Mouse (Mus musculus) forebrain, embryonic 11.5 days (tissue): ENCODE measurements at regions not wholly inside any gene's neighbourhood (a gene's known extent, or its start where the extent isn't known, plus 50 kb on each side); places are given as distances from the start of the nearest gene placed in this dataset.

Experiments used
- ATAC-seq: fragments of 200-750 bp; cut with Nextera tagmentation; replicated peaks from 2 replicates; pipeline ENCODE4 v1.8.0; 2017; ENCODE audit warnings: moderate TSS enrichment; ENCODE audit not compliant: low FRiP score
- DNase-seq: peaks from one replicate; pipeline ENCODE4 v3.0.0-alpha.2; 2017; ENCODE audit warnings: low spot score
- H3K27ac ChIP-seq: fragments of 300-500 bp; sonication (generic); 2 replicates; pipeline ENCODE4 v1.5.1; 2014; ENCODE audit warnings: low read depth, low read length
- H3K27me3 ChIP-seq: fragments of 300-500 bp; sonication (generic); 2 replicates; pipeline ENCODE4 v1.6.1; 2014; ENCODE audit warnings: mild to moderate bottlenecking, low read length, mixed read lengths; ENCODE audit not compliant: control insufficient read depth, insufficient read depth
- H3K36me3 ChIP-seq: fragments of 300-500 bp; sonication (generic); 2 replicates; pipeline ENCODE4 v1.6.1; 2014; ENCODE audit warnings: mild to moderate bottlenecking, low read length, moderate library complexity, mixed read lengths; ENCODE audit not compliant: control insufficient read depth, insufficient read depth
- H3K4me1 ChIP-seq: fragments of 300-500 bp; sonication (generic); replicated peaks from 2 replicates; pipeline ENCODE4 v1.6.1; 2014; ENCODE audit warnings: low read length, mixed read lengths; ENCODE audit not compliant: control insufficient read depth, insufficient read depth
- H3K4me2 ChIP-seq: fragments of 300-500 bp; sonication (generic); 2 replicates; pipeline ENCODE4 v1.6.1; 2014; ENCODE audit warnings: low read depth, mild to moderate bottlenecking, low read length, moderate library complexity, mixed read lengths; ENCODE audit not compliant: severe bottlenecking
- H3K4me3 ChIP-seq: fragments of 300-500 bp; sonication (generic); 2 replicates; pipeline ENCODE4 v1.5.1; 2014; ENCODE audit warnings: low read depth, low read length
- H3K9ac ChIP-seq: fragments of 300-500 bp; sonication (generic); 2 replicates; pipeline ENCODE4 v1.6.1; 2014; ENCODE audit warnings: low read length
- H3K9me3 ChIP-seq: fragments of 300-500 bp; sonication (generic); 2 replicates; pipeline ENCODE4 v1.6.1; 2016; ENCODE audit warnings: low read length, mixed read lengths; ENCODE audit not compliant: control insufficient read depth
- whole genome bisulfite sequencing: fragments of 180-500 bp; shearing (Covaris S2); extraction: QIAGEN DNeasy Blood & Tissue Kit; methylation state at CpG from one replicate; pipeline ENCODE4 v1.1.7; 2014; 5-methylcytosine and 5-hydroxymethylcytosine counted together

DNA sequence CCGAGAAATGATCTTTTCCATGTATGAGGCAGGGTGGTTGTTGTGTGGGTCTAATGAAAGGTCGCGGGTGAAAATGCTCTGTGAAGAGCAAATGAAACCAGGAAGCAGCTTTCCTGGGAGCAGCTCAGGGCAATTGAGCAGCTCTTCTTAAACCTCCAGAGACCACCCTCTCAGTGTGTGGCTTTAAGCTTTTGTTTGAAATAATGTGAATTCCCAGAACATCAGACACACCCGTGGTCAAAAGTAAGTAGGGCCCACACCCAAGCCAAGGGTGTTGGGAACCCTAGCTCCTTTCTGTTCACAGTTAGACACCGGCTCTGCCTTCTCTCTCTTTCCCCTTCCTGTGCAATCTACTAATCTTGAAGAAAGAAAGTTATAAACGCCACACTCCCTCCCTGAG lies 450.5 kb downstream of the Bnc2 start:
- Histone ChIP-seq H3K4me3 (no peak overlapping the region), H3K9me3 (no peaks in the 10 kb centered on the region), H3K27ac (no peak overlapping the region), H3K4me2 (no peak overlapping the region), H3K36me3 (no peaks in the 10 kb centered on the region), H3K4me1 (peaks cover 7% of the 10 kb centered on the region; the same call in 1 of the 2 replicates), H3K27me3 (no peaks in the 10 kb centered on the region), H3K9ac (no peak overlapping the region)
- 72% methylated on average over 6 of the region's 6 CpGs for WGBS
- ATAC-seq (no peak), DNase-seq (no peak)
